Mouse (Mus musculus) lung, adult 2 months (tissue): ENCODE data around the gene Taf4.

Source experiments
- CTCF ChIP-seq: fragments of 200-500 bp; IDR thresholded peaks from 2 replicates; pipeline ENCODE4 v1.5.1; 2011; ENCODE audit warnings: mild to moderate bottlenecking, low read length, control low read depth; ENCODE audit not compliant: insufficient read depth
- POLR2A ChIP-seq: fragments of 200-500 bp; IDR thresholded peaks from 2 replicates; pipeline ENCODE4 v1.6.1; 2011; ENCODE audit warnings: low read depth, mild to moderate bottlenecking, control low read depth, low read length, borderline replicate concordance; ENCODE audit errors: extremely low read depth

DNA sequence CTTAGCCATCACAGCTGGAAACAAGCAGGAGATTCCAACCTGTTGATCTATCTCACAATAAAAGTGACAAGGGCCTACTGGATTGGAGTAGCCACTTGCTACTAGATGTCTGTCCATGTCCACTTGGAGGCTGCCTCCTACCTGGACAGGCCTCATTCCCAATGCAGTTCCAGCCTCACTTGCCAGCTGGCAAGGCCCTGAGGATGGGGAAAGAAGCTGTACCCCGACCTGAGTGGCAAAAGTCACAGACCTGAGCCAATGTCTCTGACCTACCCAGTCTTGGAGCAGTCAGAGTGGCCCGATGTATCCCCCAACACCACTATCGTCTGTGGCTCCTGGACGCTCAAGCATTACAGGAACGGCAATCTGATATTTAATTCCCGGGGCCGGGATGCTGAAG is 37.2 kb upstream of the Taf4 start:
- no peak for TF ChIP-seq CTCF
- no peak for TF ChIP-seq POLR2A
